ENCODE assay signal across 8 mouse cellular contexts in genomic region chr6:115134501-115135331, GRCm38 (mm10). TPM values are rescaled to one million over a fixed set of nuclear protein-coding genes. Genes with fewer than 3 reads are reported as not detected.
DNase-seq lines count a peak whose midpoint lies in the region; ATAC-seq lines count a peak whose summit lies in the region.

Gene Syn2 (plus strand): TSS chr6:115134902.

- H3K4me1 ChIP-seq in liver, embryonic 16.5 days (ENCODE audit: control insufficient read depth, low read depth, low read length): peaks cover 3% of the 10 kb centered on the region
- peaks cover 19% of the 10 kb centered on the region for H3K4me1 ChIP-seq in neural tube, embryonic 15.5 days

- H3K27me3 ChIP-seq in liver, embryonic 16.5 days (ENCODE audit: control insufficient read depth, insufficient read depth, low read depth, low read length): peaks cover 34% of the 10 kb centered on the region
- H3K27me3 ChIP-seq in neural tube, embryonic 15.5 days (replicated peaks): no peaks in the 10 kb centered on the region

- peak within 1 kb of the TSS; percentile 24; the same call in 1 of the 2 replicates for H3K9ac ChIP-seq in liver, embryonic 16.5 days (ENCODE audit: low read depth, low read length)
- peak within 1 kb of the TSS; percentile 72 for H3K9ac ChIP-seq in neural tube, embryonic 15.5 days (replicated peaks)

- H3K9me3 ChIP-seq in liver, embryonic 16.5 days (replicated peaks; ENCODE audit: control insufficient read depth, low read length): no peaks in the 10 kb centered on the region
- H3K9me3 ChIP-seq in neural tube, embryonic 15.5 days (replicated peaks): no peaks in the 10 kb centered on the region

- intact Hi-C loops in heart, postnatal 25 days (cut with DNase I): no loop called here

- ATAC-seq in liver, embryonic 16.5 days (ENCODE audit: low read depth): peak; percentile 77
- ATAC-seq in neural tube, embryonic 15.5 days (ENCODE audit: low FRiP score): peak; percentile 99

- no peaks in the 10 kb centered on the region for H3K36me3 ChIP-seq in liver, embryonic 16.5 days (ENCODE audit: control insufficient read depth, insufficient read depth)
- no peaks in the 10 kb centered on the region for H3K36me3 ChIP-seq in neural tube, embryonic 15.5 days

- peak within 1 kb of the TSS; percentile 58 for H3K4me3 ChIP-seq in liver, embryonic 16.5 days (ENCODE audit: low read depth, low read length)
- peak within 1 kb of the TSS; percentile 64 for H3K4me3 ChIP-seq in neural tube, embryonic 15.5 days (replicated peaks)

- DNase-seq in ES-CJ7 (ENCODE audit: low read depth, low spot score): peak; percentile 88
- DNase-seq in cerebellum, adult 18-20 months: peak; percentile 97
- peak; percentile 72 for DNase-seq in forelimb bud, embryonic 11.5 days (ENCODE audit: low read depth, low spot score)
- DNase-seq in heart, postnatal 25 days (ENCODE audit: low spot score): peak; percentile 27
- DNase-seq in large intestine, adult 2 months (ENCODE audit: low read depth, low spot score): peak; percentile 42
- peak; percentile 86 for DNase-seq in testis, postnatal 10 days (ENCODE audit: low spot score)

- 1% methylated on average over 75 of the region's 75 CpGs for WGBS in large intestine, adult 2 months
- WGBS in liver, embryonic 16.5 days (ENCODE audit: insufficient replicate concordance): 1% methylated on average over 75 of the region's 75 CpGs
- WGBS in neural tube, embryonic 15.5 days: under 1% methylated on average over 72 of the region's 75 CpGs

- peak within 1 kb of the TSS; percentile 72 for H3K4me2 ChIP-seq in liver, embryonic 16.5 days (ENCODE audit: low read depth, low read length)
- H3K4me2 ChIP-seq in neural tube, embryonic 15.5 days: peak within 1 kb of the TSS; percentile 64

- no peak within 1 kb of the TSS for H3K27ac ChIP-seq in liver, embryonic 16.5 days (ENCODE audit: low read length)
- peak within 1 kb of the TSS; percentile 80 for H3K27ac ChIP-seq in neural tube, embryonic 15.5 days (replicated peaks)

RNA-seq across cellular contexts. Expression of gene Syn2, which starts in this region (rescaled TPM):
- 1 to 10 TPM; 4.5 to 5.8 TPM for total RNA-seq in heart, postnatal 25 days (2021)
- polyA plus RNA-seq in large intestine, adult 2 months (2012; rRNA removed): 3.0 TPM in 2 replicates
- 0.11 and 0.25 TPM in 2 replicates for polyA plus RNA-seq in liver, embryonic 16.5 days (2015; fragmentation: Nextera tagmentation; extraction: Ambion mirVana)
- 58.6 and 73.3 TPM in 2 replicates for polyA plus RNA-seq in neural tube, embryonic 15.5 days (2015; fragmentation: Nextera tagmentation; extraction: Ambion mirVana)

Comparison
In these comparisons a context has a peak if more than half of its experiments do, and no peak if none do; other contexts are left out.
1. RNA of gene Syn2 (polyA plus RNA-seq): 58.6 to 73.3 TPM in neural tube, embryonic 15.5 days; 3.0 TPM in large intestine, adult 2 months and 0.11 to 0.25 TPM in liver, embryonic 16.5 days; every median in the first group is over 10 times any median in the second.
2. Peak in ATAC-seq, H3K4me3 ChIP-seq, H3K9ac ChIP-seq and H3K4me2 ChIP-seq in liver, embryonic 16.5 days; RNA of the gene not detected or under 1 TPM.
3. DNase-seq: peak in every context shown above with its lines; median percentile 97 in cerebellum, adult 18-20 months; 88 in ES-CJ7; 86 in testis, postnatal 10 days; 72 in forelimb bud, embryonic 11.5 days; 42 in large intestine, adult 2 months; 27 in heart, postnatal 25 days.